Mouse (Mus musculus): ENCODE results near the gene Olfr649.

Olfr649 gene

DNA sequence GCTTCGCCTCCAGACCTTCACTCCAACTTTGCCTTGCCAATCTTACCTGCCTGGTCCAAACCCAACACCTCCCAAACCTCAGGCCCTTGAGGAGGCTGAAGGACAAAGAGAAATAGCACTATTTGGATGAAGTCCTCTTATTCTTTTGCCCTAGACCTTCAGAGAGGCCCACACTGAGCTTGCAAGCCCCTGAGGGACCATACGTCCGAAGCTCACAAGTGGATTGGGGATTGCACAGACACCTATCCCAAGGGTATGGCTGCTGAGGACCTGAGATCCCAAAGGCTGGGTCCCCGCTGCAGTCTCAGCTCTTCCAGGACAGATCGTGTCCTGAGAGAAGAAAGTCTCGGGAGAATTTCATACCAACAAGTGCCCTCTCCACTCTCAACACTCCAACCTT lies at the start of gene Olfr649:
Gene Olfr649, minus strand, starts transcription at position 101 of the 400 bp plus-strand sequence.
- DNase-seq (ENCODE audit: low spot score), result no peak

- peak; percentile 34 for DNase-seq (ENCODE audit: low spot score)
Measured at GRCm38 (mm10) chr7:104244287-104245181, 48.7 kb upstream of the Olfr649 start, which contains the start of gene Trim34a. Trim34a (plus strand) TSS chr7:104244457.

- no peak for DNase-seq (ENCODE audit: low spot score)
Measured at GRCm38 (mm10) chr7:104243616-104244015, 47.8 kb upstream of the Olfr649 start.

DNA sequence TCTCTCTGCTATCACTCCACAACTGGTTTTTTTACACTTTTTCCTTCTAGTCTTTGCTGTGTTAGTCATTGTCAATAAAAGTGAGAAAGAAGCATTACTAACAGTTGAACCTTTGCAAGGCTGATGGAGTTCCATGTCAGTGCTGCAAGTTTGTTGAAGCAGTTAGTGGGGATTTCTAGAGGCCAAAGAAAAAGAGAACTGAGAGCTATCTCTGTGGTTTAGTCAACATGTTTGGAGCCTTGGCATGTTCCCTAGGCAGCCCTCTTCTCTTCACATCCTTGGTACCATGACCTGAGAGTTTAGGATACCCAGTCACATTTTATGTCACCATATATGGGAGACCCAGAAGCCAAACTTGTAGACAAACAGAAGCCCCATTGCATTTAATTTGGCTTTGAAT lies 45.1 kb upstream of the Olfr649 start:
- DNase-seq (ENCODE audit: low spot score), result no peak

DNA sequence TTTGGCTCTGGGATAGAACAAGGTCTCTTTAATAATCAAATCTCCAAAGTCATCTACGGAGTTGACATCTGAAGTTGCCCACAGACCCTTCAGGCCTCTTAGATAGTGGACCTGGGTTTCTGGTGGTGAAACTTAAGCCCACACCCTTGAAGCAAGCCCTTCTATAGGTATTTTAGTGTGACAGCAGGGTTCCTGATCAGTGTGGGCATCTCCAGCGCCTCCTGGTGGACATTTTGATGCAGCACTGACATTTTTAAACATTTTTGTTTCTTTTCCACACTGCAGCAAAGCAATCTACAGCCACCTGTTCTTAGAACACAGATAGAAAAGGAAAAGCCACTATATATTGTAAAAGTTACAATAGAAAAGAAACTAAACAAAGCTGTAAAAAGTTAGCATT lies 35.4 kb upstream of the Olfr649 start:
- DNase-seq (ENCODE audit: low spot score), result peak; percentile 29

- peak; percentile 62 for DNase-seq (ENCODE audit: low spot score)
Measured at GRCm38 (mm10) chr7:104218701-104219569, 23.1 kb upstream of the Olfr649 start, which contains the start of gene Trim6. Trim6 (plus strand) TSS chr7:104218793.

DNA sequence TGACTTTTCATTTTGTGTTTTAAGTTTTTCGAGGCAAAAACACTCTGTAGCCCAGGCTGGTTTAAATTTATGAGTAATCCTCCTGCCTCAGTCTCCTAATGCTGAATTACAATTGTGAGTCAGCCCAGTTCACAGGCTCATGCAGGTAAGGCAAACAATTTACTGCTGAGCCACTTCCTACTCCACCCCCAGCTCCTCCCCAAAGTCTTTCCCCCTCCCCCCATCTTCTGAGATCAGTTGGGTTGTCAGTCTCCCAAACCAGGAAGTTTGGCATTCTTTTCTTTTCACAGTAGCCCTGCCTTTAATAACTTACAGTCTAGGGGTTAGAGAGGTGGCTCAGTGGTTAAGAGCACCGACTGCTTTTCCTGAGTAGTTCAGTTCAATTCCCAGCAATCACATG lies 22.1 kb upstream of the Olfr649 start:
- DNase-seq (ENCODE audit: low spot score), result no peak

GRCm38 (mm10) chr7:104216011-104216535 lies 20.3 kb upstream of the Olfr649 start:
- DNase-seq (ENCODE audit: low spot score), result no peak

DNA sequence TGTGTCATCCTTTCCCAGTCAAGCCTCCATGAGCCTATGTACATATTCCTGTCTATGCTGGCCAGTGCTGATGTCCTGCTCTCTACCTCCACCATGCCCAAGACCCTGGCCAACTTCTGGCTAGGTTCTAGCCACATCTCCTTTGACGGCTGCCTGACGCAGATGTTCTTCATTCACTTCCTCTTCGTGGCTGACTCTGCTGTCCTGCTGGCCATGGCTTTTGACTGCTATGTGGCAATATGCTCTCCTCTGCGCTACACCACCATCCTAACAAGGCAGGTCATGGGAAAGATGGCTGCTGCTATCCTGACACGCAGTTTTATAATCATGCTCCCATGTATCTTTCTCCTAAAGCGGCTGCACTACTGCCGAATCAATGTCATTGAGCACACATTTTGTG lies 10.4 kb upstream of the Olfr649 start:
- DNase-seq (ENCODE audit: low spot score), result no peak

DNA sequence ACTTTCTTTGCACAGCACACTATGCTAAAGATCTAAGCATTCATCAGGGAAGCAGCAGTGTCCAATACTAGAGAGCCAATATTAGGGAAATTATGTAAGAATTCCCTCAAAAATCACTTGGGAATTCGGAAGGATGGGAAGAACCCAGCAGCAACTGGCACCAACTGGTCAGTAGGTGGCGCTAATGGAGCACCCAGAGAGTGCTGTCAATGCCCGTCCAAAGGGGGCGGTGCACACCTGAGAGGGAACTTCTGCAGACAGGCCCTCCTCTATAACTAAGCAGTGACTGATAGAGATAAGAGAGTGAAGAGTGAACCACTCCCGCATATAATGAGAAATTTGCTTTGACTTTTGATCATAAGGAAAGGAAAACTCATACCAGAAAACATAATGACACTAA lies 4.0 kb upstream of the Olfr649 start:
- peak; percentile 51 for DNase-seq (ENCODE audit: low spot score)

GRCm38 (mm10) chr7:104191275-104191674 lies 4.5 kb downstream of the Olfr649 start:
- DNase-seq (ENCODE audit: low spot score), result no peak

DNA sequence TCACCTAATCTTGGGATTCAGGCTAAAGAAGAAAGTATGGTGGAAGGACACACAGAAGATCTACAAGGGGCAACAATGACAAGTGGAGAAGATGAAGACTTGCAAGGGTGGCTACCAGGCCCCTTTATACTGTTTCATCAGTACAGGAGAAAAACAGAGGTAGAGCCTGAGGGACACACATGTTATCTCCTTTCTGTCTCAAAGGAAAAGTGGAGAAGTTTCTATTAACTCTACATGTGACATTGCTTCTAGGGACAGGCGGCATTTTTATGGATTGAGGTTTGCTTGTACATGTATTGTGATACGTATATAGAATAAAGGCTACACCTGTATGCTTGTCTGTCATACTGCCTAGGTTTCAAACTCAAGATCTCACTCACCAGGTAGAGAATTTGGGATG lies 12.5 kb downstream of the Olfr649 start, which contains the start of gene Olfr648:
Gene Olfr648, minus strand, starts transcription at position 101 of the 400 bp plus-strand sequence.
- DNase-seq (ENCODE audit: low spot score), result no peak

DNA sequence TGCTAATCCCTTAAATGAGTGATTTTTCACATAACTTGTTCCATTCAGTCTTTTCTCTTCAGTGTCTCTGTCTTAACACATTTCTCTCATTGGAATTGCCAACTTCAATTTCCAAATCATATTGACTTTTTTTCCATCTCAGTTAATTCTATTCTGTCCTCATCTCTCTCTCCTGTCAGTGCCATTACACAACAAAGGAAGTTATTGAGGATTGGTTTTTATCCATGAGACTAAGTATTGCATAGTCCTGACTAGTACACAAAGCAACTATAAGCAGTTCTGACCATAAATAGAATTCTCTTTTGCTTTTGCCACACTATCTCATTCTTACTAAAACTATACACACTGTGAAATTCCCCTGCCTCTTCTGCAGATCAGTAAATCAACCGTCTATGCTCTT lies 16.7 kb downstream of the Olfr649 start:
- DNase-seq (ENCODE audit: low spot score), result no peak

DNA sequence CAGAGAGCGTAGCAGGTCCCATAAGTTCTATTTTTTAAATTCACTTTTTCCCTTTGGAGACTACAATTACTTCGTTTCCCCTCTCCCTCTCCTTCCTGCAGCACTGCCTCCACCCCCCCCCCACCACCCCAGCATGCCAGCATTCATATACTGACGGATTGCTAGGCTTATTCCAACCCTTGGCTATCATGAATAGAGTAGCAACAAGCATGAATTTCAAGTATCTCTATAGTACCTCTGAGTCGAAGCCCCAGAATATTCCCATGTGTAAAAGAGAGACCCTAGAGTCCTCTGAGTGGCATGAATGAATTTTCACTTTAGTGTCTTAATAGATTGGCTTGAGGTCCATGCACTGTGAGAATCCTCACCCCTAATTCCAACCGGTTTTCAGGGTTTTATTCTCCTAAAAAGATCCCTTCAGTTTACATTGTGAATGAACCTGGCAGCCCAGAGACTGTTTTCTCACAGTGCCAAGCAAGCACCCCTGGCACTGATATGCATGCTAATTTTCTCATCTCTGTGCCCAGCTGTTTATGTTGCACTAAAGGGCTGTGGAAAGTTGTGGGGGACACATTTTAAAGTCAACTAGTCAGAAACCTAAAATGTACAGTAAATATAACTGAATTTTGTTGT lies 17.2 kb downstream of the Olfr649 start:
- DNase-seq (ENCODE audit: low spot score), result no peak

GRCm38 (mm10) chr7:104175085-104175484 lies 20.7 kb downstream of the Olfr649 start:
- DNase-seq (ENCODE audit: low spot score), result no peak

DNA sequence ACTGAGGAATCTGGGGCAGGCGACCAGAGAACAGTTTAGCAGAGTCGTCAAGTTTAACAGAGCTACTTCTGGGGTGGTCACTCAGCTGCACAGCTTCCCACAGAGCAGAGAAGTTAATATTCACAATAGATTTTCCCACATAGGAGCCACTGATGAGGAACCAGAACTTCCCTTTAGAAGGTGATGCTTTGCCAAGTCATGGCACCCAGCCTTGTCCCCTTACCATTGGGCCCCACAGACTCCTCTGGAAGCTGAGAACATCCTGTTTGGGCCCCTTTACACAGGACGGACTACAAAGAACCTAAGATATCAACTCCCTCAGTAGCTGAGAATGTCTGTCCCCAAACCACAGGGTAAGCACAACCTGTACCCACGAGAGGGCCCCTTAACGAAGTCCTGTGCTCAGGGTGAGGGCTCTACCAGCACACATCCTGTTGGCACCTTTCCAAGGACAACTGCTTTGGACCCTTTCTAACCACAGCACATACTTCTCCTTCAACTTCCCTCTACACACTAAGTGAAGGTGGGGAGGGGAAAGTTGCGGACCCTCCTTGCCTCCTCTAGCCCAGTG lies 26.1 kb downstream of the Olfr649 start:
- no peak for DNase-seq (ENCODE audit: low spot score)

GRCm38 (mm10) chr7:104167105-104167504 lies 28.7 kb downstream of the Olfr649 start:
- DNase-seq (ENCODE audit: low spot score), result no peak

- no peak for DNase-seq (ENCODE audit: low spot score)
Measured at GRCm38 (mm10) chr7:104150456-104150855, 45.3 kb downstream of the Olfr649 start, which contains the start of gene Ubqlnl. Ubqlnl (minus strand) TSS chr7:104150556.

GRCm38 (mm10) chr7:104143179-104143578 lies 52.6 kb downstream of the Olfr649 start, which contains the start of gene Ubqln3:
Ubqln3 (minus strand) TSS chr7:104143279.
- DNase-seq (ENCODE audit: low spot score), result no peak
